Mouse (Mus musculus): ENCODE data around the gene Rims1. TPM values are rescaled to one million over a fixed set of nuclear protein-coding genes. Genes with fewer than 3 reads are reported as not detected.

Gene Rims1
- not detected for polyA plus RNA-seq (2014; fragmentation: Illumina TruSeq; extraction: RNeasy Lipid Tissue Mini Kit (QIAGEN cat#74804); ENCODE audit: low read depth, low replicate concordance)

DNA sequence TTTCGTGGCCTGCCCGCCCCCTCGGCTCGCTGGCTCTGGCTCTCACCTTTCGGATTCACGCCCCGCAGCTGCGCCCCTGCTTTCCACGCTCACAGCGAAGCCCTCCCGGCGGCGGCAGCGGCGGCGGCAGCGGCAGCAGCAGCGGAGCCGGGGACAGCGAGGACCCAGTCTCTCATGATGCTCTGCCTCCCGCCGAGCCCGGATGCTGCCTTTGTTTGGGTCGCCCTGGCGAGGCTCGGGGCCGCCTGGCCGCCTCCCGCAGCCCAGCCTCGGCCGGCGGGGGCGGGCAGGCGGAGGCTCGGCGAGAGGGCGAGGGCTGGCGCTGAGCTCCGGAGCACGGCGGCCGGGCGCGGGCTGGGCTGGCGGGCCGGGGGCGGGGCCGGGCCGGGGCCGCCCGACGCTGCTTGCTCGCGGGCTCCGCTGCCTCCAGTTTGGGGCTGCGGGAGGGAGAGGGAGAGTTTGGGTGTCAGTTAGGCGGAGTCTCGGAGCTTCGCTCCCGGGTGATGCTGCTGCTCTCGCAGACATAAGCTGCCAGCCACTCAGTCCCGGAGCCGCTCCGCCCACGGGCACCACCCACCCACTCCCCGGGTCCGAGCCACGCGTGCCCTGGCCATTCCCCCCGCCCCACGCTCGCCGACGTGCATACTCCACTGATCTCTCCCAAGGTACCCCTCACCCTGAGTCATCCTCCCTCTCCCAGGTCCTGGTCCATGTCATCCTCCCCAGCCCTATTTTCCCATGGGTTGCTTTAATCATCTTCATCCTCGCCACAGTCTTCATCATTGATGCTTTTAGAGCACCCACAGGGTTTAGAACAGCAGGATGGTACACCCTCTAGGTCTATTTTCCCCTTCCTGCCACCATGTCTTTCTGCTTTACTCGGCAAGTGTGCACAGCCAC lies at the start of gene Rims1:
Gene Rims1 (minus strand): TSS at position 269 of the 900 bp plus-strand sequence.

